Mouse (Mus musculus) lung, postnatal 10 days (tissue): Measurements from ENCODE around the gene Olfr66.

ENCODE experiments used
- DNase-seq: peaks from one replicate; pipeline ENCODE4 v3.0.0; 2021

The Olfr66 gene

DNA sequence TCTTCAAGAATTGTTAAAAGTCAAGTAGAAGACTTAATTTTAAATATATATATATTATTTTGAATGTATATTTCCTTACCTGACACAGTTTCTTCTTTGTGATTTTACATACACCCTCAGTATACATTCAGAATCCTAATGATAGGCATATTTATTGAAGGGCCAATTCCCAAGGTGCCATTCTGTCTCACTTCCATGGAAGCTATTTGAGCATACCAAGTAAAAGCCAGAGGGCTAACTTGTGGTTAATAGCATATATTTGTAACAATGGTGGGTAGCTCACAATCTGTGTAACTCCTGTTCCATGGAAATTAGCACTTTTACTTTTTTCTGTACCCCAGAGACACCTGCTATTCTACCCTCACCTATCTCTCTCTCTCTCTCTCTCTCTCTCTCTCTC lies at the start of gene Olfr66:
Gene Olfr66, minus strand, starts transcription at position 101 of the 400 bp plus-strand sequence.
- no peak for DNase-seq

GRCm38 (mm10) chr7:103934264-103934663 lies 48.2 kb upstream of the Olfr66 start, which contains the start of gene Olfr632:
Gene Olfr632 (plus strand): TSS chr7:103934347.
- DNase-seq, result no peak

DNA sequence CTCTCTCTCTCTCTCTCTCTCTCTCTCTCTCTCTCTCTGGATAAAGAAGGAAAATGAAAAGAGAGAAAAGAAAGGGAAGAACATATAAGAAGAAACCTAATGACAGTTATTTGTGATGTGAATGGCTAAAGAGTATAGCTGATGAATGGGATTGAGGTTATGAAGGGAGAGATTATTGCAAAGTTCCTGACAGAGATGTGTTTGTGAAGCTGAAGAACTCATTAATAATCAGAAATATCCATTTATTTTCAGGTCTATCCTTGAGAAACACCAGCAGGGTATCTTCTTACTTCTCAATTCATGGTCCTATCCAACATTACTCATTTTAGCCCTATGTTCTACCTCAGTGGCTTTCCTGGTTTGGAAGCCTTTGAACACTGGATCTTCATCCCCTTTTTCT lies 42.5 kb upstream of the Olfr66 start, which contains the start of gene Olfr631:
Gene Olfr631, plus strand, starts transcription at position 301 of the 400 bp plus-strand sequence.
- no peak for DNase-seq

GRCm38 (mm10) chr7:103915338-103915737 lies 29.3 kb upstream of the Olfr66 start:
- DNase-seq, result no peak

DNA sequence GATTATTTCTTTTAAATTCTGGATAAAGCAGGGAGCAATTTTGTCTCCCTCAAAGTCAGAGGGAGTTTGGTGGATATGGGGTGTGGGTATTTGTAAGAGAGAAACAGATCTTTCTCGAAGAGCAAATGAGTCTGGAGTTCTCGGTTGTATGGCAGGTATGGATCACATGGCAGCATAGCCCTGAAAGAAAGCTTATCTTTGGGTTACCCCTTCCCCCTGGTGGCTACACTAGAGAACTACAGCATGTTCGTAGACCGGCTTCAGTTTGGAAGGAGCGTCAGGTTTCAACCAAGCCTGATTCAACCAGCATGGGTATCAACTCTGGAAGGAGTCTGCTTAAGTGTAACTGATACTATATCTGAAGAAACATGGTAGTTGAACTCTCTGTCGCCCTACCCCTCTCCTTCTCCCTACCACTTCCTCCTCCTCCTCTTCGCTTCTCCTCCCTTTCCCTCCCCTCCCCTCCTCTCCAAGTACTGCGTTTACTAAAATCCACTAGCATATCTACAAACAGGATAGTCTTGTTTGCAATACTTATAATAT lies 27.0 kb upstream of the Olfr66 start:
- DNase-seq, result no peak

DNA sequence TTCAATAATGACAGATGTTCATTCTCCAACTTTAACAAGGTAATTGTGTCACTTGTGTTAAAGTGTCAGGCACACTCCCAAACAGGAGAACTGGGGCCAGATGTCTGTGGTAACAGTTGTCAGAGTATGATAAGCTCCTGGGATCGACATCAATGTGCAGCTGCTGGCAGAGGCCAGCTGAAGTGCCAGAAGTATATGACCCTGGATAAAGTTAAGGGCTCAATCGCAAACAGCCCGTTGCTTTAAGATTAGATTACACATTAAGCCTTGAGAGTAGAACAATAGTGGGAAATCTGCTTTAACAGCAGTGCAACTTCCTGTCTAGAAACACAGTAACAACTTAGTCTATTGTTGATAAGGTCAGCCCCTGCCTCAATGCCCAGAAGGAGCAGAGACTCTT lies 24.0 kb upstream of the Olfr66 start:
- peak; percentile 5 for DNase-seq

DNA sequence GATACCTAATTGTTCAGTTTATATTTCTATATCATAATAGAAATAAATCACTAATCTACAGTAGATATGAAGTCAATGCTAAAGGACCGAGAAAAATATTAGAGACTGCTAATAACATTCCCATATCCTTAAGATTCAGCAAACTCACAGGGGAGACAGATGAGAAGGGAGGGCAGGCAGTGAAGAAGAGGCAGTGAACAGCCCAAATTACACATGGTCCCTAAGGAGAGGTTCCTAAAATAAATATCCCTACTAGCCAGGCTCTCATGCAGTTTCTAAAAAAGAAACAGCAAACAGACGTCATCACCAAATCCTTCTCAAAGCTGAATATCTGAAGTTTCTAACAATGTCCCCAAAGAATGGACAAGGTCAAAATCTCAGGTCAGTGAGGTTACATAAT lies 17.1 kb upstream of the Olfr66 start, which contains the start of gene Olfr65:
Gene Olfr65, plus strand, starts transcription at position 301 of the 400 bp plus-strand sequence.
- DNase-seq, result no peak

DNA sequence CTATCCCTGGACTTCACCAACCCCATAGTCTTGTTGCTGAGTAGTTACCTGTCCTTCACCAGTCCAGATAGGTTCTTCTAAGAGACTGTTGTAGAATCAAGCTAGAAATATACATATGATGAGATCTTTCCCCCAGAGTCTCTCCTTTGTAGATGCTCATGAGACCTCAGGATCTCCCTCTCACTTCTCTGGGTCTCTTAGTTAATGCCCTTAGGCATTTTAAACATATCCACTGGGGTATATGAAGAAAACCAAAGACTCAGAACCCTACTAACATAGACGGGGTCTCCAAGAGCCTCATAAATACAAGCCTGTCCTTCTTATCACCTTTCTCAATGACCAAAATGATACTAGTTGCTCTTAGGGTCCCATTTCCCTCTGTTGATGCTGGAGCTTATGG lies 8.3 kb upstream of the Olfr66 start, which contains the start of gene Olfr64:
Gene Olfr64, minus strand, starts transcription at position 101 of the 400 bp plus-strand sequence.
- no peak for DNase-seq

- DNase-seq, result no peak
Measured at GRCm38 (mm10) chr7:103877093-103877492, 9.0 kb downstream of the Olfr66 start.

GRCm38 (mm10) chr7:103874451-103874850 lies 11.6 kb downstream of the Olfr66 start:
- DNase-seq, result no peak

- no peak for DNase-seq
Measured at GRCm38 (mm10) chr7:103873064-103873463, 13.0 kb downstream of the Olfr66 start.

DNA sequence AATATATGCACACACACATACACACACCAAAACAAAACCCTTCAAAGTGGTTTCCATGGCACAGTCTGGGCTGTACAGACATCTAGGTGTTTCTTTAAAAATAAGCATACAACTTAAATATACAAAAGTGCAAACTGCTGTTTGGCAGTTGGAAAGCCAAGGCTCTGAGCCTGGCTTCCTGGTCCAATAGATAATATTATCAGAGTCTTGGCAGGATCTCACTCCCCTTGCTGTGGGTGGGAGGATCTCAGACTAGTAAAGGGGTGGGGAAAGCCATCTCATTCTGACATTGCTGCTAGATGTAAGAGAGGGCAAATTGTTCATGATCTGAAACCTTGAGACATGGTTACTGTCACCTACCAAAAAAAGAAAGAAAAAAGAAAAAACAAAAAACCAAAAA lies 15.4 kb downstream of the Olfr66 start:
- no peak for DNase-seq

GRCm38 (mm10) chr7:103865716-103866115 lies 20.3 kb downstream of the Olfr66 start:
- DNase-seq, result no peak

- no peak for DNase-seq
Measured at GRCm38 (mm10) chr7:103861531-103861930, 24.5 kb downstream of the Olfr66 start.

DNA sequence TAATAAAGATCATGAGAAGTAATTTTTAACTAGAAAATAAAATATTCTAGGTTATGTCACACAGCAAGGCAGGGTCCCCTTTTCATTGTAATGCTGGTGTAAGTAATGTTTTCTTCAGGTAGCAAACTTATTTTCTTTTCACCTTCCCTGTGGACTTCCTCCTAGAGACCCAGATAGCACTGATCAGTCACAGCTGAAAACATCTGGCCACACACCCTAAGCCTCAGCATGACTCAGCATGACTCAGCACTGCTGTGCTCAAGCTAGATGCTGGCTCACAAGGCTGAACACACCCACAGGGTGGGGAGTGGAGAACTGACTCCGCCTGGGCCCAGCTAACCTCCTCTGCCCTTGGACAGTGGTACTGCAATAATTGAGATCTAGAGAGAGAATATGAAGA lies 25.2 kb downstream of the Olfr66 start:
- DNase-seq, result peak; percentile 1

- no peak for DNase-seq
Measured at GRCm38 (mm10) chr7:103859076-103859475, 27.0 kb downstream of the Olfr66 start.

- no peak for DNase-seq
Measured at GRCm38 (mm10) chr7:103854669-103855068, 31.4 kb downstream of the Olfr66 start.

GRCm38 (mm10) chr7:103853090-103853489 lies 33.0 kb downstream of the Olfr66 start, which contains the start of gene Hbb-y:
Gene Hbb-y (minus strand): TSS chr7:103853216.
- DNase-seq, result no peak

DNA sequence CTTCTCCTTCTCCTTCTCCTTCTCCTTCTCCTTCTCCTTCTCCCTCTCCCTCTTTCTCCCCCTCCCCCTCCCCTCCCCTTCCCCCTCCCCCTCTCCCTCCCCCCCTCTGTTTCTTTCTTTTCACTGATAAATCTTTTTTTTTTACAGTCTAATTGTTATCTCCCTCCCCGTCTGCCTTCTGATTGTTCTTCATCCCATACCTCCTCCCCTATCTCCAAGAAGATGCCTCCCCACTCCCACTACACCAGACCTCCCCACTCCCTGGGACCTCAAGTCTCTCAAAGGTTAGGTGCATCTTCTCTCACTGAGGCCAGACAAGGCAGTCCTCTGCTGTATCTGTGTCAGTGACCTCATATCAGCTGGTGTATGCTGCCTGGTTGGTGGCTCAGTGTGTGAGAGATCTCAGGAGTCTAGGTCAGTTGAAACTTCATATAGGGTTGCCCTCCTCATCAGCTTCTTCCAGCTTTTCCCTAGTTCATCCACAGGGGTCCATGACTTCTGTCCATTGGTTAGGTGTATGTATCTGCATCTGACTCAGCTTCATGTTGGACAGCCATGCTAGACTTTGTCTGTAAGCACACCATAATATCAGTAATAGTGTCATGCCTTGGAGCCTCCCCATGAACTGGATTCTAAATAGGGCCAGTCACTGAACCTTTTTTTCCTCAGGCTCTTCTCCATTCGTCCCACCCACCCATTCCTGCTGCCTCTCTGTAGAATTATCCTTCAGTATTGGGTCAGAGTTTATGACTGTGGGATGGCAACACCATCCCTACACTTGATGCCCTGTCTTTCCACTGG lies 41.3 kb downstream of the Olfr66 start:
- no peak for DNase-seq

DNA sequence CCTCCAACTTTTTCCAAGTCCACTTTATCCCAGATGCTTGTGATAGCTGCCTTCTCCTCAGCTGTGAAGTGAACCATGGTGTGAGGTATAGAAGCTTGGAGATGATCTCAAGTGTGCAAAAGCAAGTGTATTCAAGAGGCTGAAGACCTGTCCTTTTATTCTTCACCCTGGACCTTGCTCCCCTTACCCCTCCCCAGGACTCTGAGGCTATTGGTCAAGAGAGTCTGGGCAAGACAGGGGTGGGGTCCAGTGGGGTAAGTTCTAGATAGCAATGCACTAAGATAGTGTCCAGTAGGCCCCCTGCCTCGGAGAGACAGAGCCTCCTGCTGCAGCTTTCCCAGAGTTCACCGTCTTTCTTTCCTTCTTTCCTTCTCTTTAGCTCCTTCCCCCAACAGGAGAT lies 43.0 kb downstream of the Olfr66 start, which contains the start of gene Hbb-bh1:
Gene Hbb-bh1, minus strand, starts transcription at position 131 of the 400 bp plus-strand sequence.
- no peak for DNase-seq

- no peak for DNase-seq
Measured at GRCm38 (mm10) chr7:103840268-103840667, 45.8 kb downstream of the Olfr66 start, which contains the start of gene Hbb-bh2. Gene Hbb-bh2 (minus strand): TSS chr7:103840520.
